Mouse (Mus musculus) heart, embryonic 11.5 days (tissue): Measurements from ENCODE around the gene Snapc4. TPM values are rescaled to one million over a fixed set of nuclear protein-coding genes. Genes with fewer than 3 reads are reported as not detected.

Source experiments
- ATAC-seq: fragments of 200-750 bp; cut with Nextera tagmentation; replicated peaks from 2 replicates; pipeline ENCODE4 v1.8.0; 2017; ENCODE audit warnings: moderate library complexity; ENCODE audit not compliant: insufficient number of reproducible peaks, low FRiP score, low TSS enrichment
- H3K27ac ChIP-seq: fragments of 300-500 bp; sonication (generic); 2 replicates; pipeline ENCODE4 v1.5.1; 2014; ENCODE audit warnings: mild to moderate bottlenecking, low read depth, low read length
- H3K27me3 ChIP-seq: fragments of 300-500 bp; sonication (generic); 2 replicates; pipeline ENCODE4 v1.6.1; 2014; ENCODE audit warnings: mild to moderate bottlenecking, low read length, mixed read lengths; ENCODE audit not compliant: control insufficient read depth, insufficient read depth
- H3K36me3 ChIP-seq: fragments of 300-500 bp; sonication (generic); 2 replicates; pipeline ENCODE4 v1.6.1; 2014; ENCODE audit warnings: mild to moderate bottlenecking, low read length, moderate library complexity, mixed read lengths; ENCODE audit not compliant: control insufficient read depth, insufficient read depth
- H3K4me1 ChIP-seq: fragments of 300-500 bp; sonication (generic); 2 replicates; pipeline ENCODE4 v1.6.1; 2014; ENCODE audit warnings: low read length; ENCODE audit not compliant: control insufficient read depth, insufficient read depth
- H3K4me2 ChIP-seq: fragments of 300-500 bp; sonication (generic); 2 replicates; pipeline ENCODE4 v1.6.1; 2014; ENCODE audit warnings: mild to moderate bottlenecking, moderate library complexity
- H3K4me3 ChIP-seq: fragments of 300-500 bp; sonication (generic); 2 replicates; pipeline ENCODE4 v1.5.1; 2014; ENCODE audit warnings: low read depth, low read length
- H3K9ac ChIP-seq: fragments of 300-500 bp; sonication (generic); 2 replicates; pipeline ENCODE4 v1.6.1; 2014; ENCODE audit warnings: mild to moderate bottlenecking, low read depth, low read length, moderate library complexity
- H3K9me3 ChIP-seq: fragments of 300-500 bp; sonication (generic); replicated peaks from 2 replicates; pipeline ENCODE4 v1.6.1; 2016; ENCODE audit warnings: low read length; ENCODE audit not compliant: control insufficient read depth
- WGBS: fragments of 180-500 bp; shearing (Covaris S2); extraction: QIAGEN DNeasy Blood & Tissue Kit; methylation state at CpG from one replicate; pipeline ENCODE4 v1.1.7; 2014; ENCODE audit not compliant: insufficient replicate concordance; 5-methylcytosine and 5-hydroxymethylcytosine counted together
- polyA plus RNA-seq: library from polyadenylated mRNA; unstranded; fragments of >200 nt; fragmentation: Nextera tagmentation; extraction: Ambion mirVana; gene quantifications from 2 replicates; pipeline ENCODE4 v1.2.1, GENCODE M21; 2014

Snapc4 gene
- polyA plus RNA-seq, 1 experiment from 2014 or later, result 16.8 TPM

DNA sequence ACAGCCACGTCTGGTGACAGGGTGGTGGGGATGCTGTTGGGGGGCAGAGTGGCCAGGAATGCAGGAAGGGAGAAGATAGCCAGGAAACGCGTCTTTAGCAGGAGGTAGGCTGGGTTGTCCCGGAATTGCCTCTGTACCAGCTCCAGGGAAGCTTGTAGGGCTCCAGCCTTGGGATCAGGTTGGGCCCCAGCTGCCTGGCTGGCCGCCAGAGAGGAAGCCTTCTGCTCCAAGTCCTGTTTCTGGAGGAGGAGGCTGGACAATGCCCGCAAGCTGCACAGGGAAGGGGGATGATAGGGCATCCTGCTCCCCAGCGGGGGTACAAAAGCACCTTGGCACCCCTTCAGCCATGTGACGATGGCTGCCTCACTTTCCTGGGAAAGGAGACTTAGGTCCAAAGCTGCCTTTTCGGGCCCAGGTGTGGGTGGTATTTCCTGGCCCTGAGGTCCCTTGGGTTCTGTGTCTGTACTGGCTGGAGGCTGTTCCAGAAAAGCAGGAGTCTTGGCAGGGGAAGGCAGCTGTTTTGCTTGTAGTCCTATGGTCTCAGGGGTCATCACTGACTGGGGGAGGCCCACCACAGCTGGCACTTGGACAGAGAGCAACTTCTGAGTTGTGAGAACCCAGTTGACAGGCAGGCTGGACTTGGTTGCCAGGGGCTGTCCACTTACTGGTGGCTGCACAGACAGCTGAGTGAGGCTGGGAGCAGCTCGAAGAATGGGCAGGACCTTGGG is 15.6 kb downstream of the Snapc4 start:
- Histone ChIP-seq H3K36me3 (peaks cover 26% of the 10 kb centered on the region), H3K9me3 (no peaks in the 10 kb centered on the region), H3K4me3 (no peak overlapping the region), H3K27ac (peak overlapping the region; percentile 5), H3K4me2 (no peak overlapping the region), H3K4me1 (peaks cover 4% of the 10 kb centered on the region; the same call in 1 of the 2 replicates), H3K9ac (no peak overlapping the region), H3K27me3 (no peaks in the 10 kb centered on the region)
- WGBS, result 71% methylated on average over 10 of the region's 10 CpGs
- no peak for ATAC-seq

- 66% methylated on average over 5 of the region's 5 CpGs for WGBS
- peaks cover 4% of the 10 kb centered on the region; the same call in 1 of the 2 replicates for H3K4me1 ChIP-seq
- ATAC-seq, result no peak
- no peak overlapping the region for H3K9ac ChIP-seq
- no peak overlapping the region for H3K4me3 ChIP-seq
- no peaks in the 10 kb centered on the region for H3K9me3 ChIP-seq
- no peaks in the 10 kb centered on the region for H3K27me3 ChIP-seq
- H3K4me2 ChIP-seq, result no peak overlapping the region
- H3K36me3 ChIP-seq, result peaks cover 17% of the 10 kb centered on the region
- no peak overlapping the region for H3K27ac ChIP-seq
Observed at GRCm38 (mm10) chr2:26363481-26363880, 17.0 kb downstream of the Snapc4 start.

- H3K4me3 ChIP-seq, result no peak overlapping the region
- H3K27me3 ChIP-seq, result no peaks in the 10 kb centered on the region
- no peak overlapping the region for H3K4me2 ChIP-seq
- no peak overlapping the region for H3K27ac ChIP-seq
- H3K9ac ChIP-seq, result no peak overlapping the region
- H3K4me1 ChIP-seq, result peaks cover 4% of the 10 kb centered on the region; the same call in 1 of the 2 replicates
- WGBS, result 73% methylated on average over 5 of the region's 5 CpGs
- ATAC-seq, result no peak
- H3K36me3 ChIP-seq, result peaks cover 17% of the 10 kb centered on the region
- no peaks in the 10 kb centered on the region for H3K9me3 ChIP-seq
Observed at GRCm38 (mm10) chr2:26362991-26363390, 17.5 kb downstream of the Snapc4 start.

DNA sequence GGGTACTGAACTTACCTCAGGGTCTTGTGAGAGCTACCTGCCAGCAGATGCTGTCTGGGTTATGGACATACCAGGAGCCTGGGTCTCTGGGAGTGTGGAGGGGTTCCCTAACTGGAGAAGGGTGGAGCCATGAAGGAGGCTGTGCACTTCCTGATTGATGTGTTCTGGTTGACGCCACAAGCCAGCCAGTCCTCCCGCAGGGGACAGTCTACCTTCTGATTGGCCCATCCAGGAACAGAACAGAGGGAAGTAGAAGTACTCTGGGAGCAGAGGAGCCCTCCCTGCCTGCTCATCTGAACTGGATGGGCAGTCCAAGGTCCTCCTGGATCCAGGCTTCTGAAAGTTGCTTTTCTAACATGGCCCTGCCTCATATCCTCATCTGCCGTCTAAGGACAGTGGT is 19.7 kb downstream of the Snapc4 start, which contains the start of gene Card9:
Gene Card9 (minus strand): TSS at position 147 of the 400 bp plus-strand sequence.
- H3K27me3 ChIP-seq, result no peaks in the 10 kb centered on the region
- no peaks in the 10 kb centered on the region for H3K9me3 ChIP-seq
- WGBS, result 44% methylated on average over 3 of the region's 3 CpGs
- H3K36me3 ChIP-seq, result peaks cover 3% of the 10 kb centered on the region; the same call in 1 of the 2 replicates
- H3K4me1 ChIP-seq, result peaks cover 4% of the 10 kb centered on the region; the same call in 1 of the 2 replicates
- no peak within 1 kb of the TSS for H3K4me3 ChIP-seq
- no peak within 1 kb of the TSS for H3K9ac ChIP-seq
- H3K4me2 ChIP-seq, result no peak within 1 kb of the TSS
- H3K27ac ChIP-seq, result no peak within 1 kb of the TSS
- ATAC-seq, result no peak

DNA sequence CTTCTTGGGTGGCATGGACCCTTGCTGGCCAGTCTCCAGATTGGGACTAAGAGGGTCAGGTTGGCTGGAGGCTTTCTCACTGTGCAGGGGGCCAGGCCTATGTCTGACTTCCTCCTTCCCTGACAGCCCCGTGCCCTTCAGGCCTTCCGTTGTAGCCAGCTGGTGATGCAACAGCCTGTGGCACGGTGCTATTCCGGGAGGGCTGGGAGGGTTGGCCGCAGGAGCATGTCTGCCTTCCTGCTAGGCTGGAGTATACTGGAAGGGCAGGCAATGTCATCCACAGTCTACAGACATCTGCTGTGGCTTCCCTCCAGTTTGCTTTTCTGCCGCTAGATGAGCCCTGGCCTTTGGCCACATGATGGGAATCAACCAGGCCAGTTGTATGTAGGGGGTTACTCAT is 20.5 kb downstream of the Snapc4 start:
- Histone ChIP-seq H3K4me2 (no peak overlapping the region), H3K27ac (no peak overlapping the region)

GRCm38 (mm10) chr2:26358667-26359320 is 21.7 kb downstream of the Snapc4 start:
- Histone ChIP-seq H3K36me3 (no peaks in the 10 kb centered on the region), H3K4me2 (no peak overlapping the region), H3K9me3 (no peaks in the 10 kb centered on the region), H3K4me1 (no peaks in the 10 kb centered on the region), H3K27me3 (no peaks in the 10 kb centered on the region), H3K27ac (no peak overlapping the region), H3K9ac (no peak overlapping the region), H3K4me3 (no peak overlapping the region)
- ATAC-seq, result 0 out of 2 replicates have a peak, but pooled peaks have one; percentile 24
- WGBS, result 78% methylated on average over 13 of the region's 13 CpGs

More for the DNA sequence above, 20.5 kb downstream of the Snapc4 start:
- no peaks in the 10 kb centered on the region for H3K27me3 ChIP-seq
- no peak for ATAC-seq
- 63% methylated on average over 6 of the region's 6 CpGs for WGBS
- H3K9ac ChIP-seq, result no peak overlapping the region
- no peaks in the 10 kb centered on the region for H3K9me3 ChIP-seq
- peaks cover 4% of the 10 kb centered on the region; the same call in 1 of the 2 replicates for H3K4me1 ChIP-seq
- H3K4me3 ChIP-seq, result no peak overlapping the region
- H3K36me3 ChIP-seq, result no peaks in the 10 kb centered on the region

- H3K9ac ChIP-seq, result no peak overlapping the region; the same call in 1 of the 2 replicates
- ATAC-seq, result no peak
- H3K4me1 ChIP-seq, result peaks cover 5% of the 10 kb centered on the region; the same call in 1 of the 2 replicates
- no peak overlapping the region for H3K4me2 ChIP-seq
- H3K27me3 ChIP-seq, result no peaks in the 10 kb centered on the region
- no peak overlapping the region for H3K27ac ChIP-seq
- no peak overlapping the region for H3K4me3 ChIP-seq
- H3K36me3 ChIP-seq, result no peaks in the 10 kb centered on the region
- 54% methylated on average over 15 of the region's 15 CpGs for WGBS
- no peaks in the 10 kb centered on the region for H3K9me3 ChIP-seq
Observed at GRCm38 (mm10) chr2:26357484-26357883, 23.0 kb downstream of the Snapc4 start.

GRCm38 (mm10) chr2:26356678-26357077 is 23.8 kb downstream of the Snapc4 start:
- no peak for ATAC-seq
- 69% methylated on average over 7 of the region's 7 CpGs for WGBS
- H3K4me3 ChIP-seq, result no peak overlapping the region
- no peaks in the 10 kb centered on the region for H3K9me3 ChIP-seq
- H3K36me3 ChIP-seq, result no peaks in the 10 kb centered on the region
- no peak overlapping the region for H3K4me2 ChIP-seq
- H3K4me1 ChIP-seq, result peaks cover 6% of the 10 kb centered on the region; the same call in 1 of the 2 replicates
- no peaks in the 10 kb centered on the region for H3K27me3 ChIP-seq
- H3K9ac ChIP-seq, result peak overlapping the region; percentile 35; the same call in 1 of the 2 replicates
- H3K27ac ChIP-seq, result no peak overlapping the region
